Mouse (Mus musculus) yolk sac, embryonic 10.5 days (tissue): ENCODE data around the gene Ppox.

ENCODE experiments used
- DNase-seq: peaks from one replicate; pipeline ENCODE4 v3.0.0-alpha.2; 2017; ENCODE audit warnings: low spot score

Gene Ppox

DNA sequence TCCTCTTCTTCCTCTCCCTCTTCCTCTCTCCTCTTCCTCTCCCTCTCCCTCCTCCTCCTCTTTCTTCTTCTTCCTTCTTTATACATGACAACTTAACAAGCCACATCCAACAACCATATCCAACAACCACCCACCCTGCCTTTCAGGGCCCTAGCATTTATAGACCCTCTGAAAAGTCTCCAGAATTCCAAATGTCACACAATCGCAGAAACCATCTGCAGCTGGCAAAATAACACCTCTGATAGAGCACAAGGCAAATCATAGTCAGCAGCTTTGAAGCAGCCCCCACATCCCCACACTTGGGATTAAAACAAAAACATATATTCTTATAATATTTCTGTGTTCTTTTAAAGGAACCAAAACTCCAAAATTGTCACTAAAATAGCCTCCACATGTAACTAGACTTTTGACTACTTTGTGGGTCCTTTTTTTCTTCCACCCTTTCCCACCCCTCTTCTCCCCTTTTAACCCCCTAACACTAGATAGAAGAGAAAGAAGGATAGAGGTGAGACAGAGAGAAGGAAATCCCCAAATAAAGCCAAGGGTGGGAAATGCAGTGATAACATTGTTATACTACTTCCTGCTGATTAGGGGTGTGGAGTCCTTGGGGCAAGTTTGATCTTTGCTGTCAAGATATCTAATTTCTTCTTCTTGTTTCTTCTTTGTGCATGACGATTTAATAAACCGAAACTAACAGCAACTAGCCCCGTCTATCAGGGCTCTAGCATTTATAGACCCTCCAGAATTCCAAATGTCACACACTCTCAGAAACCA, 14.8 kb downstream of the Ppox start:
- DNase-seq, result no peak

GRCm38 (mm10) chr1:171263666-171264461, 17.1 kb downstream of the Ppox start:
- DNase-seq, result no peak

GRCm38 (mm10) chr1:171263185-171263611, 17.8 kb downstream of the Ppox start:
- no peak for DNase-seq

DNA sequence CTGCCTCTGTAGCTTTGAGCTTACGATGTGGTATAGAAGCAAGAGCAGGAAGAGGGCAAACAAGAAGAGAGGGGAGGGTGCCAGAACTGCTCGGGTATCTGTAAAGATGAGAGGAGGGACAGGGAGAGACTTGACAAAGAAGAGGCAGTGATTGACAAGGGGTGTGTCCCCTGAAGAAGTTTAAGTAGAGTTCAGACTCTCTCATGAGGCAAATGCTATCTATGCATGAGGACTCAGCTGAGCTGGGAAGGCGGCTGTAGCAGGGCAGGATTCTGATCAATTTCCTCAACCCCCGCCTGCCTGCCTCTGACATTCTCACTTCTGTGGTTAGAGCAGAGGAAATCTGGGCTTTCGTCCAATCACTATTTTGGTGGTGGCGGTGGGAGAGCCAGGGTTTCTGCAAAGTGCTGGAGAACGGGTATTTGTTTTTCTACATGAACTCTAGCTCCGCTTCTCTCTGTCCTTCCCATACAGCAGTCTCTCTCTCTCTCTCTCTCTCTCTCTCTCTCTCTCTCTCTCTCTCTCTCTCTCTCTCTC, 18.3 kb downstream of the Ppox start:
- DNase-seq, result no peak

- no peak for DNase-seq
Measured at GRCm38 (mm10) chr1:171260316-171260715, 20.7 kb downstream of the Ppox start.

DNA sequence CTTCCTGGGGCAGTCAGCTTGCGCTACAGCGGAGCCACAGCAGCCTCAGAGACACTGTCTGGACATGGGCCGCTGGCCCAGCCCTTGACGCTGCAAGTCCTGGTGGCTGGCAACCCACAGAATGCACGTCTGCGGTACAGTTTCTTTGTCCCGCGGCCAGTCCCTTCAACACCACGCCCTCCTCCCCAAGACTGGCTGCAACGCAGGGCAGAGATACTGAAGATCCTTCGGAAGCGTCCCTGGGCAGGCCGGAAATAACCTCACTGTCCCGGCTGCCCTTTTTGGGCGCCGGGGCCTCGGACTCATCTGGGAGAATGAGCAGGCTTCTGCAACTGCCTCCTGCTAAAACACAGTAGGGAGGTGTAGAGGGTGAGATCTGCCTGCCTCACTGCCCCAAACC, 22.1 kb downstream of the Ppox start:
- DNase-seq, result no peak

DNA sequence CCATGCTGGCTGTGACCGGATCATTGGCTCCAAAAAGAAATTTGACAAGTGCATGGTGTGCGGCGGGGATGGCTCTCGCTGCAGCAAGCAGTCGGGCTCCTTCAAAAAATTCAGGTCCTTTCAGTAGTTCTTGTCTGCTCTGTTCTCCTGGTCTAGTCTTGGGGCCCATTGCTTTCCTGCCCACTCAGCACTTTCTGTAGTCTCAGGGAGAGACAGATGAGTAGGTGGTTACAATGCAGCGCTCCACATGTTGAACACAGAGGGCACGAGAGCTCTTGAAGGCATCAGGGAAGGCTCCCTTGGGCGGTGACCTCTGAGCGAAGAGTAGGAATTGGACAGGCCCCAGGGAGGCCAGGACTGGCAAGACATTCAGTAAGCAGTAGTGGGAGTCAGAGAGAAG, 23.2 kb downstream of the Ppox start:
- DNase-seq, result no peak

- no peak for DNase-seq
Measured at GRCm38 (mm10) chr1:171256937-171257548, 23.9 kb downstream of the Ppox start.

DNA sequence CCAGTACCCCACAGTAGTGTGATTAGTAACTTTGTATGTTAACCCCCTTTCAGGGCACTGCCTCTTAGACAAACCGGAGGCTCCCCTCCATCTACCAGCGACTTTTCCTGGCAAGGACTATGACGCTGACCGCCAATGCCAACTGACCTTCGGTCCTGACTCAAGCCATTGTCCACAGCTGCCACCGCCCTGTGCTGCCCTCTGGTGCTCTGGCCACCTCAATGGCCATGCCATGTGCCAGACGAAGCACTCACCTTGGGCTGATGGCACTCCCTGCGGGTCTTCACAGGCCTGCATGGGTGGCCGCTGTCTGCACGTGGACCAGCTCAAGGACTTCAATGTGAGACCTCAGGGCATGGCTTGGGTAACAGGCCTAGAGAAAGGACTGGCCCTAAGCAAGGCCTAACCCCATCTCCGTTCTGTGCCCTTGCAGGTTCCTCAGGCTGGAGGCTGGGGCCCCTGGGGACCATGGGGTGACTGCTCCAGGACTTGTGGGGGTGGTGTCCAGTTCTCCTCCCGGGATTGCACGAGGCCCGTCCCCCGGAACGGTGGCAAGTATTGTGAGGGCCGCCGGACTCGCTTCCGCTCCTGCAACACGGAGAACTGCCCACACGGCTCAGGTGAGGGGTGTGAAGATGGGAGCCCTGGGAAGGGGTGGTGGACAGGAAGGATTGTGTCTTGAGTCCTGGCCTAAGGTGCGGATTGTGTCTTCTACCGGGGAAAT, 24.7 kb downstream of the Ppox start:
- no peak for DNase-seq

DNA sequence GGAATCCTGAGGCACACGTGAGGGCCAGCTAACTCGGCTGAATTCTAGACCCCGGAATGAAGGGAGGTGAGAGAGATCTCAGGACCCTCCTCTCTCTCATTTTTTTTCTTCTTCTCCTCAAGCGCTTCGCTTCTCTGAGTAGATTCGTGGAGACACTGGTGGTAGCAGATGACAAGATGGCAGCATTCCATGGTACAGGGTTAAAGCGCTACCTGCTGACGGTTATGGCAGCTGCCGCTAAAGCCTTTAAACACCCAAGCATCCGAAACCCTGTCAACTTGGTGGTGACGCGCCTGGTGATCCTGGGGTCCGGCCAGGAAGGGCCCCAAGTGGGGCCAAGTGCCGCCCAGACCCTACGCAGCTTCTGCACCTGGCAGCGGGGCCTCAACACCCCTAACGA, 28.6 kb downstream of the Ppox start:
- DNase-seq, result no peak

- peak; percentile 68 for DNase-seq
Measured at GRCm38 (mm10) chr1:171251594-171252324, 29.2 kb downstream of the Ppox start.

DNA sequence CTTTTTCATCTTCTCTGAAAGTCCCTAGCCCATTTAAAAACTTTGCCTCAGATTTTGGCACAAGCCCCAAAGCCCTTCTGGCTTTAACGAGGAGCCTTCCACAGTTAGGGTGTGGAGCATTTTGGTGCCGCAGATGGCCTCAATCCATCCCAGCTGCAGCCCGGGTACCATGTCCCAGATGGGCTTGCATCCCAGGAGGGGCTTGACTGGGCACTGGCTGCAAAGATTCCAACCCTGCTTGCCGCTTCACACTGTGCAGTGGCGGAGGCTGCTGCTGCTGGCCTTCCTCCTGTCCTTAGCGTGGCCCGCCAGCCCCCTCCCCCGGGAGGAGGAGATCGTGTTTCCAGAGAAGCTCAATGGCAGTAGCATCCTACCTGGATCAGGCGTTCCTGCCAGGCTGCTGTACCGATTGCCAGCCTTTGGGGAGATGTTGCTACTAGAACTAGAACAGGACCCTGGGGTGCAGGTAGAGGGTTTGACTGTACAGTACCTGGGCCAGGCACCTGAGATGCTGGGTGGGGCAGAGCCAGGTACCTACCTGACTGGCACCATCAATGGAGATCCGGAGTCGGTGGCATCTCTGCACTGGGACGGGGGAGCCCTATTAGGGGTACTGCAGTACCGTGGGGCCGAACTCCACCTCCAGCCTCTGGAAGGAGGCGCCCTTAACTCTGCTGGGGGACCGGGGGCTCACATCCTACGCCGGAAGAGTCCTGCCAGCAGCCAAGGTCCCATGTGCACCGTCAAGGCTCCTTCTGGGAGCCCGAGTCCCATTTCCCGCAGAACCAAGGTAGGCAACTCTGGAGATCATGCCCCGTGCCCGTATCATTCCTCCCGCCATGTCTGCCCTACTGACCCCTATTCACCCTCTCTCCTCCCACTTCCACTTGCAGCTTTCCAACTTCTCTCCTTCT, 30.0 kb downstream of the Ppox start, which contains the start of gene Ndufs2:
Gene Ndufs2 (minus strand): TSS at position 709 of the 914 bp plus-strand sequence.
- DNase-seq, result no peak

GRCm38 (mm10) chr1:171249913-171250600, 30.9 kb downstream of the Ppox start, which contains the start of gene Adamts4:
TSS of gene Adamts4 (plus strand) at chr1:171250421.
- DNase-seq, result no peak

DNA sequence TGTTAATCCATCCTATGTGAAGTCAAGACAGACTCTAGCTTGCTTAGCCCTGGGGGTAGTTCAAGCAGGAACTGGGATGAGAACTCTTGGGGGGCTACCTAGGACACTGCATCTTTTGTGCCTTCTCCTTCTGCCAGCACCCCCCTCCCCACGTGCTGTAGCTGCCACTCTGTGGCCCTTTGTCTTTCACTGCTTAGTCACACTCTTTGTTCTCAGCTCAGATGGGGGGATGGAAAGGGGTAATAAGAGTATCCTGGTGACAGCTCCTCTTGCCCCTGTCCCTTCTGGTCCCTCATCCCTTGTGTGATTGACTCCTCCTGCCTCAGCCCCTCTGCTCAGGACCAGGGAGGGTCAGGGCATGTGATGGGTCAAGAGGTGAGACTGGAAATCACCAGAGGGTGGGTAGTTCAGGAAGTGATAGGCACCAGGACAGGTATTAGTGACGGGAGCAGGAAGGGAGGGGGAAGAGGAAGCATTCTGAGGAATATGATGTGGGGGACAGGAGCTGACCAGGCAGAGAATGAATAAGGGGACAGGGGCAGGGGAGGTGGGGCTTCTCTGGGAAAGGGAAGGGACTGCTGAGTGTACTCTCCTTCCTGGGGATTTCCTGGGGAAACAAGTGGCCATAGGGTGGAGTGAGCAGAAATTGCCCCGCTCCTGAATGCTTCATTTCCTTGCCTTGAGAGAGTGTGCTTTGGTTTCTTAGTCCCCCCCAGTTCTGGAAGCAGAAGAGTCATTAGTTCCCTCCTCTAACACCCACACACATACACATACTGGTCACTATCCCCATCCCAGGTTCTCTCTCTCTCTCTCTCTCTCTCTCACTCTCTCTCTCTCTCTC, 32.4 kb downstream of the Ppox start:
- DNase-seq, result no peak

DNA sequence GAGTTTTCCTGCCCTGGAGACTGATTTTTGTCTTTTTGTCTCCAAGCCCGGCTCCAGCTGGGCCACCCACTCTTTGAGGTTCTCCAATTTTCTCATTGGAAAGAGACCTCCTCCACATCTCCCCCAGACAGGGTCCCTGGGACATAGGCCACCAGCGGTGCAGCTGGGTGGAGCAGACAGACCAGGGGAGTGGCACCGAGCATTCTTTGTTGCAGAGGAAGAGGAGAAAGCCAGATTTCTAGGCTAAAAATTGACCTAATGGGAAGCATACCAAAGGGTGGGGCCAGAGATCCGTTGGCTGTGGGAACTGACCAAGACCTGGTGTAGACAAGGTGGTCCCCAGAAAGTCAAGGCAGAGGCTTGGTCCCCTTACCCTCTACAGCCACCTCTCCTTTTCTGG, 33.1 kb downstream of the Ppox start:
- no peak for DNase-seq

DNA sequence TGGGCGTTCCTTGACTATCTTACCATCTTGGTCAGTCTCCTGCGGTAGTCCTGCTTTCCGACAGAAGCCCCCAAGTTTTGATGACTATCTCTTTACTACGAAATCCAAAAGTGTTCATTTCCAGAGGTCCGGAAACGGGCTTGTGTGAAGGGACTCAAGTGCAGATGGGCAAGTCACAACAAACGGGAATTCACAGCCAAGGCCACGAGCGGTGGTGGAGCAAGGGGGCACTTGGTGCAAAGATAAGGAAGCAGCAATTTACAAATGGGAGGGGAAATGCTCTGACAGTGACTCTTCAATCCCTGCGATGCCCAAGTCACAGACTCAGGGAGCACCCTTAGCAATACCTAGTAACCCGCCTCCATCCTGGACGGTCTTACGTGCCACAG, 33.5 kb downstream of the Ppox start:
- no peak for DNase-seq

- peak; percentile 97 for DNase-seq
Measured at GRCm38 (mm10) chr1:171246709-171247452, 34.1 kb downstream of the Ppox start.

DNA sequence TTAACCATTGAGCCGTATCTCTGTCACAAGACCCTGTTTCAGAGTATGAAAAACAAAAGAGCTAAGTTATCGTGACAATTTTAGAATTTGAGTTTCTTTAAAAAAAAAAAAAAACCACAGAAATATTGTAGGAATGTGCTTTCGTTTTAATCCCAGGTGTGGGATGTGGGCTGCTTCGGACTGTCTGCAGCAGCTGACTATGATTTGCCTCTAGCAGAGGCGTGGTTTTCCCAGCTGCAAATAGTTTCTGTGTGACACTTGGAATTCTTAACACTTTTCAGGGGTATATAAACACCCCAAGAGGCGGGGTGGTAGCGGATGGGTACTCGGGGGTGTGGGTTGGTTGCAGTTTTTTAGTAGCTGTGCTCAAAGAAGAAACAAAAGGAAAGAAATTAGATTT, 35.6 kb downstream of the Ppox start:
- no peak for DNase-seq
